Mouse (Mus musculus) ZHBTc4 (cell line): ENCODE data around the gene Cirbp.
A peak's percentile ranks its signal among the peaks of the same experiment; 100 is the strongest.
"Not testable (repeated sequence)": the region's sequence is repeated elsewhere in the genome, so short reads cannot be mapped to it uniquely, and the experiment has no call there.

Experiments used
- DNase-seq: peaks from one replicate; pipeline ENCODE4 v3.0.0-alpha.2; 2011; ENCODE audit warnings: low read depth, low spot score

Cirbp gene

GRCm38 (mm10) chr10:80162243-80162608, 3.6 kb upstream of the Cirbp start:
- DNase-seq: no peak

- DNase-seq: no peak
Measured at GRCm38 (mm10) chr10:80162716-80163299, 3.0 kb upstream of the Cirbp start.

- DNase-seq: no peak
Measured at GRCm38 (mm10) chr10:80163721-80164120, 2.1 kb upstream of the Cirbp start.

GRCm38 (mm10) chr10:80164161-80164997, 1.4 kb upstream of the Cirbp start:
- DNase-seq: no peak

GRCm38 (mm10) chr10:80164998-80165344, 814 bp upstream of the Cirbp start:
- DNase-seq: peak; percentile 92

GRCm38 (mm10) chr10:80166136-80166535, 351 bp downstream of the Cirbp start:
- DNase-seq: not testable (repeated sequence)

- DNase-seq: peak; percentile 100
Measured at GRCm38 (mm10) chr10:80167460-80168037, 1.8 kb downstream of the Cirbp start.

- DNase-seq: peak; percentile 98
Measured at GRCm38 (mm10) chr10:80168038-80168661, 2.4 kb downstream of the Cirbp start.

- DNase-seq: no peak
Measured at GRCm38 (mm10) chr10:80169070-80169469, 3.3 kb downstream of the Cirbp start.

GRCm38 (mm10) chr10:80169651-80170050, 3.9 kb downstream of the Cirbp start:
- no peak for DNase-seq

GRCm38 (mm10) chr10:80170052-80170451, 4.3 kb downstream of the Cirbp start:
- no peak for DNase-seq

GRCm38 (mm10) chr10:80170601-80171021, 4.8 kb downstream of the Cirbp start:
- no peak for DNase-seq

- no peak for DNase-seq
Measured at GRCm38 (mm10) chr10:80171252-80171651, 5.5 kb downstream of the Cirbp start.

- no peak for DNase-seq
Measured at GRCm38 (mm10) chr10:80171760-80172526, 6.2 kb downstream of the Cirbp start.

- DNase-seq: peak; percentile 96
Measured at GRCm38 (mm10) chr10:80172527-80173292, 6.9 kb downstream of the Cirbp start, which contains the start of gene 1600002K03Rik. Gene 1600002K03Rik (plus strand): TSS chr10:80172944.

GRCm38 (mm10) chr10:80173358-80173757, 7.6 kb downstream of the Cirbp start:
- DNase-seq: no peak

GRCm38 (mm10) chr10:80173955-80174640, 8.3 kb downstream of the Cirbp start:
- DNase-seq: no peak

- DNase-seq: peak; percentile 78
Measured at GRCm38 (mm10) chr10:80174705-80175104, 8.9 kb downstream of the Cirbp start.

- DNase-seq: peak; percentile 75
Measured at GRCm38 (mm10) chr10:80175536-80176269, 9.9 kb downstream of the Cirbp start.
